Mouse (Mus musculus): ENCODE measurements around the gene Tax1bp1. TPM values are rescaled to one million over a fixed set of nuclear protein-coding genes. Genes with fewer than 3 reads are reported as not detected.

Gene Tax1bp1
- polyA plus RNA-seq, 1 experiment: 179 TPM

DNA sequence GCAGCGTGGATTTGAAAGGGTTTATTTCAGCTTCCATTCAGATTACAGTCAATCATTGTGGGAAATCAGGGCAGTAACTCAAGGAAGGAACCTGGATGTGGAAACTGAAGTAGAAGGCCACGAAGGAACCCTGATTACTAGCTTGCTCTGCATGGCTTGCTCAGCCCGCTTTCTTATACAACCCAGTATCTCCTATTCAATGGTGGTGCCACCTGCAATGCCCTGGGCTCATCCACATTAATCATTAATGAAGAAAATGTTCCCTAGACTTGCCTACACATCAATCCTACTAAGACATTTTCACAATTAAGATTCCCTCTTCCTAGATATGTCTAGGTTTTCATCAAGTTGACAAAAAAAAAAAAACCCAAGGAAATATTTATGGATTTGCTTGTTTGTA, 23.2 kb upstream of the Tax1bp1 start:
- H3K27me3 ChIP-seq (ENCODE audit: control insufficient read depth, insufficient read depth, low read length): no peaks in the 10 kb centered on the region
- no peaks in the 10 kb centered on the region for H3K36me3 ChIP-seq (ENCODE audit: control insufficient read depth, insufficient read depth, low read length)
- H3K4me3 ChIP-seq (ENCODE audit: control insufficient read depth, low read depth, low read length): no peak overlapping the region
- TF ChIP-seq POLR2A (IDR thresholded peaks at IDR 0.05; ENCODE audit: control insufficient read depth, low read depth, low read length): no peak
- TF ChIP-seq CTCF (IDR thresholded peaks at IDR 0.05; ENCODE audit: control insufficient read depth, insufficient read depth, insufficient replicate concordance, low read depth, low read length): no peak
- H3K4me1 ChIP-seq (ENCODE audit: control insufficient read depth, insufficient read depth, low read length): no peaks in the 10 kb centered on the region
- H3K27ac ChIP-seq (ENCODE audit: control insufficient read depth, insufficient read depth, low read depth, low read length): no peak overlapping the region

DNA sequence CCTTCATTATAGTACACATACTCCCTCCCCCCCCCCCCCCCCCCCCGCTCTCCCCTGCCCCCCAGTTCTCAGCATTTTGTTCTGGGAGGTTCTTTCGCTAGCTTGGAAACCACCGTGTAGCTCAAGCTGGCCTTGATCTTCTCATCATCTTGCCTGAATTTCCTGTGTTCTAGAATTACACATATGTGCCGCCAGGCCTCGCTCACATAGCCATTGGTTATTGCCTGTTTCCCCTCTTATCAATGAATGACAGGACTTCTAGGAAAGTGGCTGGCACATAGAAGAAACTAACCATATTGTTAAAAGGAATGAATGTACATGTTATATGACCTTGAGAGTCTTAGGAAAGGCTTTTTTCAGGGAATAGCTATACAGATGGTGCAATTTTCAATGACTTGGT, 21.7 kb upstream of the Tax1bp1 start:
- TF ChIP-seq CTCF (IDR thresholded peaks at IDR 0.05; ENCODE audit: control insufficient read depth, insufficient read depth, insufficient replicate concordance, low read depth, low read length) (no peak), POLR2A (IDR thresholded peaks at IDR 0.05; ENCODE audit: control insufficient read depth, low read depth, low read length) (no peak)
- Histone ChIP-seq H3K4me1 (ENCODE audit: control insufficient read depth, insufficient read depth, low read length) (no peaks in the 10 kb centered on the region), H3K36me3 (ENCODE audit: control insufficient read depth, insufficient read depth, low read length) (no peaks in the 10 kb centered on the region), H3K27ac (ENCODE audit: control insufficient read depth, insufficient read depth, low read depth, low read length) (no peak overlapping the region), H3K4me3 (ENCODE audit: control insufficient read depth, low read depth, low read length) (no peak overlapping the region), H3K27me3 (ENCODE audit: control insufficient read depth, insufficient read depth, low read length) (no peaks in the 10 kb centered on the region)

DNA sequence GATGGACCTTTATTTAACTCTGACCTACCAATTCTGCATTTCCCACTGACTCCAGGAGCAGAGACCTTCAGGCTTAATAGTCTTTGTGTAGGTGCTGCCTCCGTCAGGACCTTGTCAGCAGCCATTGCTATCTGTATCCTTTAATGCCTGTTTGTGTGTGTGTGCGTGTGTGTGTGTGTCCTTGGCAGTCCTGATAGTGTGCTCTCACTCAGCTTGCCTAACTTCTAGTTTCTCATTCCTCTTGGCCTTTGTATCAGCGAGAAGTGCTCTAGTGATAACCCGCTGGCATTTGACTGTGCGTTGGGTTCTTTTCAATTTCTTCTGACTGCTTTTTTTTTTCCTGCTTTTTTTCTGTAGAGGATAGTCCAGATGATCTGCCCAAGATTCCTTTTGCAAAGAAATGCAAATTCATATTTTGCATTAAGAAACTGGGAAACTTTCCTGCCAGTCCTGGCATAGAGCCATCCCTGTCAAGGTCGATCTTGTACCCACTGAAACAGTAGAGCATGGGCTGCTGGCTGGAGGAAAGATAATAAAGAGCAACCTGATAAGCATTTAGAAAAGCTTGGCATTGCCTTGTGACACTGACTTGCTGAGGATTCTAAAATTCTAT, 21.0 kb upstream of the Tax1bp1 start:
- no peaks in the 10 kb centered on the region for H3K27me3 ChIP-seq (ENCODE audit: control insufficient read depth, insufficient read depth, low read length)
- peak overlapping the region; percentile 12; the same call in 1 of the 2 replicates for H3K27ac ChIP-seq (ENCODE audit: control insufficient read depth, insufficient read depth, low read depth, low read length)
- H3K4me1 ChIP-seq (ENCODE audit: control insufficient read depth, insufficient read depth, low read length): no peaks in the 10 kb centered on the region
- TF ChIP-seq CTCF (IDR thresholded peaks at IDR 0.05; ENCODE audit: control insufficient read depth, insufficient read depth, insufficient replicate concordance, low read depth, low read length) (no peak), POLR2A (IDR thresholded peaks at IDR 0.05; ENCODE audit: control insufficient read depth, low read depth, low read length) (no peak)
- H3K4me3 ChIP-seq (ENCODE audit: control insufficient read depth, low read depth, low read length): no peak overlapping the region
- no peaks in the 10 kb centered on the region for H3K36me3 ChIP-seq (ENCODE audit: control insufficient read depth, insufficient read depth, low read length)

DNA sequence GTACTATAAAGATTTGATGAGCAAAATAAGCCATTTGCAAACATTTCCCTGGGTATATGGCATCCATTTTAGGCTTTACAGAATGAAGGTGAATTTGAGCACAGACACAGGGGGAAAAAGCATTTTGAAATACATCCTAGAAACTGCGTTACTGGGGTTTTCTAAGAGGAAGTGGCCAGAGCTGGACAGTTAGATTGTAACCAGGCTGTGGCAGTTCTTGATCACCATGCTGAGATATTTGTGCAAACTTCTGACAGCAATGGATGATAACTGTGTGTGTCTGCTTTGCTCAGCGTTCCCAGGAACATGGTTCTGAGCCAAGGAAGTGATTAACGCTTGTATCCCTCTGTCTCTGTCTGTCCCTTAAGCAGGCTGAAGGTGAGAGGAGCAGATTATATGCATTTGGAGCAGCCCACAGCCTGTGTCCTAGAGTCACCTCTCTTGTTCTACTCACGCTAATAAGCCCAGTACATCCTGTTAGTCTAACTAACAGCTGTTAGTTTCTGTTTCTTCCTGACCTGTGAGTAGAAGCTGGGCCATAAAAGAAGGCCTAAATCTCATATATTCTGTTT, 15.5 kb upstream of the Tax1bp1 start:
- no peaks in the 10 kb centered on the region for H3K27me3 ChIP-seq (ENCODE audit: control insufficient read depth, insufficient read depth, low read length)
- H3K36me3 ChIP-seq (ENCODE audit: control insufficient read depth, insufficient read depth, low read length): no peaks in the 10 kb centered on the region
- no peaks in the 10 kb centered on the region for H3K4me1 ChIP-seq (ENCODE audit: control insufficient read depth, insufficient read depth, low read length)
- no peak overlapping the region for H3K27ac ChIP-seq (ENCODE audit: control insufficient read depth, insufficient read depth, low read depth, low read length)
- TF ChIP-seq CTCF (IDR thresholded peaks at IDR 0.05; ENCODE audit: control insufficient read depth, insufficient read depth, insufficient replicate concordance, low read depth, low read length) (no peak), POLR2A (IDR thresholded peaks at IDR 0.05; ENCODE audit: control insufficient read depth, low read depth, low read length) (no peak)
- H3K4me3 ChIP-seq (ENCODE audit: control insufficient read depth, low read depth, low read length): no peak overlapping the region

DNA sequence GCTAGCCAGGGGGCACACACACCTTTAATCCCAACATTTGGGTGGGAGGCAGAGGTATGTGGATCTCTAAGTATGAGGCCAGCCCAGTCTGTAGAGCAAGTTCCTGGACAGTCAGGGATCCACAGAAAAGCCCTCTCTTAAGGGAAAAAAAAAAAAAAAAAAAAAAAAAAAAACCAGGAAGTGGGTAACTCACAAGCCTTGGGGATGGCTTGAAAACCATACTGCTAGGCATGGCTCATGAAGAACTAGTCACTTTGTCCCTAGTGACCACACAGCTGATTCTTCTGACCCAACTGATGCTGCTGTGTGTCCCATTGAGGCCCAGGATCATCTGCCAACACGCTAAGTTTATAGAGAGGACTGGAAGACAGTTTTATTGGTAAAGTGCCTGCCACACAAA, 14.5 kb upstream of the Tax1bp1 start:
- Histone ChIP-seq H3K36me3 (ENCODE audit: control insufficient read depth, insufficient read depth, low read length) (no peaks in the 10 kb centered on the region), H3K27me3 (ENCODE audit: control insufficient read depth, insufficient read depth, low read length) (no peaks in the 10 kb centered on the region), H3K4me1 (ENCODE audit: control insufficient read depth, insufficient read depth, low read length) (no peaks in the 10 kb centered on the region), H3K27ac (ENCODE audit: control insufficient read depth, insufficient read depth, low read depth, low read length) (no peak overlapping the region), H3K4me3 (ENCODE audit: control insufficient read depth, low read depth, low read length) (no peak overlapping the region)
- no peak for TF ChIP-seq CTCF (IDR thresholded peaks at IDR 0.05; ENCODE audit: control insufficient read depth, insufficient read depth, insufficient replicate concordance, low read depth, low read length)
- TF ChIP-seq POLR2A (IDR thresholded peaks at IDR 0.05; ENCODE audit: control insufficient read depth, low read depth, low read length): no peak

DNA sequence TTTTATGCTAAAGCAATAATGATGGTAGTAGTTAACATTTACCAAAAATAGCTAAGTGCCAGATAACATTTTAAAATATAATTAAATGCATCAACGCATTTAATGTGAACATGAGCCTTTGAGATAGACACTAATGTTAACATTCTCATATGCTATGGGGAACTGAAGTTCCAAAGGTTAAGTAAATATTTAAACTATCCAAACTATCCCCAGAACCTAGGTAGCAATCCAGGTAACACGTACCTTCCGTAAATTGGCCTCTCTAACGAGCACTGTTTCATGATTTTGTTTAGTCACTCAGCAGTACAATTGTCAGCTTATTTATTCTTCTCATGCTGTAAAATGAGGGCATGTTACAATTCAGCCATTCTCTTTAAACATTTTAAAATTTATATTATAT, 13.6 kb upstream of the Tax1bp1 start:
- Histone ChIP-seq H3K4me1 (ENCODE audit: control insufficient read depth, insufficient read depth, low read length) (no peaks in the 10 kb centered on the region), H3K27ac (ENCODE audit: control insufficient read depth, insufficient read depth, low read depth, low read length) (no peak overlapping the region), H3K27me3 (ENCODE audit: control insufficient read depth, insufficient read depth, low read length) (no peaks in the 10 kb centered on the region), H3K36me3 (ENCODE audit: control insufficient read depth, insufficient read depth, low read length) (no peaks in the 10 kb centered on the region), H3K4me3 (ENCODE audit: control insufficient read depth, low read depth, low read length) (no peak overlapping the region)
- TF ChIP-seq CTCF (IDR thresholded peaks at IDR 0.05; ENCODE audit: control insufficient read depth, insufficient read depth, insufficient replicate concordance, low read depth, low read length) (no peak), POLR2A (IDR thresholded peaks at IDR 0.05; ENCODE audit: control insufficient read depth, low read depth, low read length) (no peak)

DNA sequence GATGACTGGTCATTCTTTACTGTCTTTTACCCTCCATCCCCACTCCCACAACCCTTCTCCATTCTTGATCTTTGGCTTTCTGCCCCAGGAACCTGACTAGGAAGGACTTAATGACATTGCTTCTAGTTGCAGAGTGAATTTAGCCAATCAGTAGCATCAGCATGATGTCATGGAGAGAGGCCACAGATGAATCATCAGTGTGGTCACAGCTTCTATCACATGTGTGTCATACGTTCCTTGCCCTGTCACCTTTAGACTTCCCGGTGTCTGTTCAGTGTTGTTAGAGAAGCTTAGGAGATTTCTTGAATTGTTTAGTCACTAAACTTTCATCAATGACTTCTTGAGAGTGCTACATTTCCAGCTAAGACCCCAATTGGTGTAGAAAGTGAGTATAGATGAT, 10.3 kb upstream of the Tax1bp1 start:
- no peaks in the 10 kb centered on the region for H3K4me1 ChIP-seq (ENCODE audit: control insufficient read depth, insufficient read depth, low read length)
- no peak overlapping the region for H3K4me3 ChIP-seq (ENCODE audit: control insufficient read depth, low read depth, low read length)
- H3K36me3 ChIP-seq (ENCODE audit: control insufficient read depth, insufficient read depth, low read length): no peaks in the 10 kb centered on the region
- H3K27ac ChIP-seq (ENCODE audit: control insufficient read depth, insufficient read depth, low read depth, low read length): no peak overlapping the region
- TF ChIP-seq CTCF (IDR thresholded peaks at IDR 0.05; ENCODE audit: control insufficient read depth, insufficient read depth, insufficient replicate concordance, low read depth, low read length) (no peak), POLR2A (IDR thresholded peaks at IDR 0.05; ENCODE audit: control insufficient read depth, low read depth, low read length) (no peak)
- no peaks in the 10 kb centered on the region for H3K27me3 ChIP-seq (ENCODE audit: control insufficient read depth, insufficient read depth, low read length)
